8 mouse cellular contexts compared by ENCODE assay signal in genomic region chr7:3646188-3646587, GRCm38 (mm10). TPM values are rescaled to one million over a fixed set of nuclear protein-coding genes. Genes with fewer than 3 reads are reported as not detected.
DNase-seq lines count a peak whose midpoint lies in the region; ATAC-seq and TF ChIP-seq lines count a peak whose summit lies in the region.

No protein-coding gene starts in this region.

- dilution Hi-C loops in CH12.LX (cut with MboI; ENCODE audit: extremely low pct_ligation_motif_present, extremely low pct_unique_long_range_greater_than_20kb, low sequenced_read_pairs), result no loop called here

- H3K4me2 ChIP-seq in heart, embryonic 11.5 days, result peak overlapping the region; percentile 89
- H3K4me2 ChIP-seq in CH12.LX (ENCODE audit: insufficient read depth, low read depth, poor library complexity, severe bottlenecking), result peak overlapping the region; percentile 96
- peak overlapping the region; percentile 76 for H3K4me2 ChIP-seq in forebrain, embryonic 15.5 days (replicated peaks)
- H3K4me2 ChIP-seq in liver, embryonic 15.5 days, result peak overlapping the region; percentile 82

- H3K36me3 ChIP-seq in heart, embryonic 11.5 days (ENCODE audit: control insufficient read depth, insufficient read depth, low read length), result peaks cover 6% of the 10 kb centered on the region; the same call in 1 of the 2 replicates
- peaks cover 17 to 58% of the 10 kb centered on the region in 2 experiments for H3K36me3 ChIP-seq in CH12.LX (replicated peaks in 1 of 2; ENCODE audit: control insufficient read depth in 1 of 2, insufficient read depth in 1 of 2, low read length in 1 of 2)
- H3K36me3 ChIP-seq in forebrain, embryonic 15.5 days, result peaks cover 19% of the 10 kb centered on the region
- peaks cover 36% of the 10 kb centered on the region for H3K36me3 ChIP-seq in liver, embryonic 15.5 days (replicated peaks)

- peak overlapping the region; percentile 78 for H3K4me3 ChIP-seq in heart, embryonic 11.5 days (ENCODE audit: low read depth, low read length)
- H3K4me3 ChIP-seq in CH12.LX (replicated peaks in 1 of 3; ENCODE audit: low read depth in 2 of 3, low read length in 2 of 3, poor library complexity in 1 of 3), result peak overlapping the region; percentile 89 to 94 (median 93)
- peak overlapping the region; percentile 74 for H3K4me3 ChIP-seq in forebrain, embryonic 15.5 days
- H3K4me3 ChIP-seq in liver, embryonic 15.5 days (replicated peaks), result peak overlapping the region; percentile 100

- no peak for TF ChIP-seq RAD21 in CH12.LX (IDR thresholded peaks at IDR 0.05; ENCODE audit: low read depth, low read length)

- no peaks in the 10 kb centered on the region for H3K9me3 ChIP-seq in heart, embryonic 11.5 days (replicated peaks; ENCODE audit: control insufficient read depth, low read length)
- H3K9me3 ChIP-seq in CH12.LX (replicated peaks; ENCODE audit: low read length), result no peaks in the 10 kb centered on the region
- no peaks in the 10 kb centered on the region for H3K9me3 ChIP-seq in forebrain, embryonic 15.5 days
- no peaks in the 10 kb centered on the region for H3K9me3 ChIP-seq in liver, embryonic 15.5 days (replicated peaks)

- intact Hi-C loops in heart, postnatal 10 days (cut with DNase I), result loop anchor here (5.0 to 10.0 kb wide), 2 partner anchors 46 to 499 kb away; partner anchors contain the start of genes Mboat7 and Tsen34
- intact Hi-C loops in left cerebral cortex, postnatal 36 days (cut with DNase I), result loop anchor here (10.0 kb wide), 1 partner anchor 1439 kb away; the partner anchor contains the start of gene Epn1

- in situ Hi-C loops in CH12.LX (cut with MboI; ENCODE audit: low pct_ligation_motif_present, low pct_unique_long_range_greater_than_20kb, low sequenced_read_pairs), result no loop called here

- TF ChIP-seq EP300 in CH12.LX (IDR thresholded peaks at IDR 0.05; ENCODE audit: low read length), result no peak

- WGBS in heart, embryonic 11.5 days (ENCODE audit: insufficient replicate concordance), result 17% methylated on average over 9 of the region's 9 CpGs
- 20% methylated on average over 9 of the region's 9 CpGs for WGBS in forebrain, embryonic 15.5 days
- WGBS in liver, embryonic 15.5 days (ENCODE audit: insufficient replicate concordance), result 15% methylated on average over 9 of the region's 9 CpGs

- peaks cover 24% of the 10 kb centered on the region for H3K4me1 ChIP-seq in heart, embryonic 11.5 days (ENCODE audit: control insufficient read depth, insufficient read depth, low read length)
- H3K4me1 ChIP-seq in CH12.LX (ENCODE audit: control insufficient read depth in 1 of 2, insufficient read depth in 2 of 2), result peaks cover 13 to 43% of the 10 kb centered on the region in 2 experiments
- H3K4me1 ChIP-seq in forebrain, embryonic 15.5 days, result peaks cover 40% of the 10 kb centered on the region
- peaks cover 40% of the 10 kb centered on the region for H3K4me1 ChIP-seq in liver, embryonic 15.5 days (replicated peaks)

- no peak for TF ChIP-seq CTCF in CH12.LX (conservative IDR thresholded peaks at IDR 0.05 in 1 of 2, IDR thresholded peaks at IDR 0.05 in 1 of 2; ENCODE audit: low read depth in 2 of 2, low read length in 2 of 2)

- H3K27me3 ChIP-seq in heart, embryonic 11.5 days (ENCODE audit: control insufficient read depth, insufficient read depth, low read length), result no peaks in the 10 kb centered on the region
- no peaks in the 10 kb centered on the region for H3K27me3 ChIP-seq in CH12.LX (replicated peaks)
- no peaks in the 10 kb centered on the region for H3K27me3 ChIP-seq in forebrain, embryonic 15.5 days
- no peaks in the 10 kb centered on the region for H3K27me3 ChIP-seq in liver, embryonic 15.5 days

- DNase-seq in heart, postnatal 10 days, result no peak
- DNase-seq in CH12.LX (ENCODE audit: extremely low read depth), result no peak
- no peak for DNase-seq in left cerebral cortex, postnatal 36 days (ENCODE audit: low spot score in 2 of 2)
- DNase-seq in cerebellum, adult 11-12 months, result no peak
- no peak for DNase-seq in adrenal gland, postnatal 25 days

- peak overlapping the region; percentile 93 for H3K9ac ChIP-seq in heart, embryonic 11.5 days (ENCODE audit: low read depth, low read length)
- peak overlapping the region; percentile 98 for H3K9ac ChIP-seq in CH12.LX (ENCODE audit: insufficient read depth, low read depth)
- H3K9ac ChIP-seq in forebrain, embryonic 15.5 days (replicated peaks), result peak overlapping the region; percentile 93
- peak overlapping the region; percentile 100 for H3K9ac ChIP-seq in liver, embryonic 15.5 days

- no peak for ATAC-seq in heart, embryonic 11.5 days (replicated peaks; ENCODE audit: insufficient number of reproducible peaks, low FRiP score, low TSS enrichment)
- ATAC-seq in forebrain, embryonic 15.5 days (replicated peaks), result no peak
- no peak for ATAC-seq in liver, embryonic 15.5 days (ENCODE audit: insufficient read depth)

- no peak overlapping the region for H3K27ac ChIP-seq in heart, embryonic 11.5 days (ENCODE audit: low read depth, low read length)
- H3K27ac ChIP-seq in CH12.LX (ENCODE audit: insufficient read depth, low read depth), result 0 out of 2 replicates have a peak overlapping the region, but pooled peaks have one; percentile 78
- H3K27ac ChIP-seq in forebrain, embryonic 15.5 days (replicated peaks), result peak overlapping the region; percentile 98
- H3K27ac ChIP-seq in liver, embryonic 15.5 days (replicated peaks), result peak overlapping the region; percentile 97

- peaks cover 51% of the 10 kb centered on the region for H3K79me2 ChIP-seq in CH12.LX (replicated peaks; ENCODE audit: control insufficient read depth, extremely low read depth, insufficient read depth, poor library complexity, severe bottlenecking)

- TF ChIP-seq POLR2A in CH12.LX (IDR thresholded peaks at IDR 0.05; ENCODE audit: low read depth, low read length), result no peak

TF ChIP-seq in CH12.LX, 34 proteins besides CTCF, POLR2A, EP300 and RAD21:
- 0 out of 2 replicates have a peak, but pooled peaks have one; percentile 25 for TF ChIP-seq SIN3A (IDR thresholded peaks at IDR 0.05; ENCODE audit: low read length)
- peak; percentile 39; the same call in 1 of the 2 replicates for TF ChIP-seq MXI1 (IDR thresholded peaks at IDR 0.05; ENCODE audit: low read depth, low read length)
- TF ChIP-seq NELFE (IDR thresholded peaks at IDR 0.05; ENCODE audit: low read depth, low read length), result no peak

RNA-seq across cellular contexts. Expression of gene Cnot3, which starts 1.1 kb away (rescaled TPM):
- polyA plus RNA-seq in heart, embryonic 11.5 days (2014; fragmentation: Nextera tagmentation; extraction: Ambion mirVana), result 42.2 and 43.5 TPM in 2 replicates
- 10 to 100 TPM; 36.4 to 40.0 TPM for total RNA-seq in heart, postnatal 10 days (2021)
- total RNA-seq in CH12.LX (2012; rRNA removed) (20.9 and 21.1 TPM in 2 replicates), CH12.LX (2014; rRNA removed) (5.8 and 10.5 TPM in 2 replicates)
- polyA plus RNA-seq in CH12.LX (2012; ENCODE audit: insufficient read length, low read depth), result 68.3 and 76.9 TPM in 2 replicates
- 49.5 and 51.7 TPM in 2 replicates for polyA plus RNA-seq in forebrain, embryonic 15.5 days (2015; fragmentation: Nextera tagmentation; extraction: Ambion mirVana)
- polyA plus RNA-seq in liver, embryonic 15.5 days (2015; fragmentation: Nextera tagmentation; extraction: Ambion mirVana), result 17.7 and 23.1 TPM in 2 replicates
- total RNA-seq in left cerebral cortex, postnatal 36 days (2021), result 10 to 100 TPM; 48.1 to 58.9 TPM
- 71.6 and 75.9 TPM in 2 replicates for total RNA-seq in adrenal gland, postnatal 25 days (2021)

RNA-seq across cellular contexts. Expression of gene Prpf31, which starts 16.4 kb away (rescaled TPM):
- 67.6 and 78.3 TPM in 2 replicates for polyA plus RNA-seq in heart, embryonic 11.5 days (2014; fragmentation: Nextera tagmentation; extraction: Ambion mirVana)
- total RNA-seq in heart, postnatal 10 days (2021), result 10 to 100 TPM; 33.1 to 33.4 TPM
- total RNA-seq in CH12.LX (2012; rRNA removed), result 99.2 and 125 TPM in 2 replicates
- total RNA-seq in CH12.LX (2014; rRNA removed), result 117 and 119 TPM in 2 replicates
- 171 and 204 TPM in 2 replicates for polyA plus RNA-seq in CH12.LX (2012; ENCODE audit: insufficient read length, low read depth)
- 108 TPM in 2 replicates for polyA plus RNA-seq in forebrain, embryonic 15.5 days (2015; fragmentation: Nextera tagmentation; extraction: Ambion mirVana)
- polyA plus RNA-seq in liver, embryonic 15.5 days (2015; fragmentation: Nextera tagmentation; extraction: Ambion mirVana), result 47.0 and 49.1 TPM in 2 replicates
- total RNA-seq in left cerebral cortex, postnatal 36 days (2021), result 10 to 100 TPM; 49.8 to 51.9 TPM
- total RNA-seq in adrenal gland, postnatal 25 days (2021), result 42.0 and 46.4 TPM in 2 replicates

RNA-seq across cellular contexts. Expression of gene Tfpt, which starts 16.5 kb away (rescaled TPM):
- polyA plus RNA-seq in heart, embryonic 11.5 days (2014; fragmentation: Nextera tagmentation; extraction: Ambion mirVana), result 17.8 and 20.0 TPM in 2 replicates
- total RNA-seq in heart, postnatal 10 days (2021), result 10 to 100 TPM; 20.3 to 29.9 TPM
- total RNA-seq in CH12.LX (2012; rRNA removed), result 28.8 and 33.2 TPM in 2 replicates
- total RNA-seq in CH12.LX (2014; rRNA removed), result 15.1 and 15.9 TPM in 2 replicates
- polyA plus RNA-seq in CH12.LX (2012; ENCODE audit: insufficient read length, low read depth), result 38.6 and 44.0 TPM in 2 replicates
- polyA plus RNA-seq in forebrain, embryonic 15.5 days (2015; fragmentation: Nextera tagmentation; extraction: Ambion mirVana), result 33.8 and 37.4 TPM in 2 replicates
- 10.4 and 12.2 TPM in 2 replicates for polyA plus RNA-seq in liver, embryonic 15.5 days (2015; fragmentation: Nextera tagmentation; extraction: Ambion mirVana)
- 10 to 100 TPM; 39.7 to 47.8 TPM for total RNA-seq in left cerebral cortex, postnatal 36 days (2021)
- total RNA-seq in adrenal gland, postnatal 25 days (2021), result 22.8 and 24.4 TPM in 2 replicates

RNA-seq across cellular contexts. Expression of gene Leng1, which starts 19.5 kb away (rescaled TPM):
- polyA plus RNA-seq in heart, embryonic 11.5 days (2014; fragmentation: Nextera tagmentation; extraction: Ambion mirVana), result 16.3 and 16.6 TPM in 2 replicates
- total RNA-seq in heart, postnatal 10 days (2021), result 10 to 100 TPM in 1 of 2 experiments, 1 to 10 TPM in 1; 6.7 to 10.4 TPM
- total RNA-seq in CH12.LX (2012; rRNA removed) (6.7 and 8.1 TPM in 2 replicates), CH12.LX (2014; rRNA removed) (5.4 and 5.8 TPM in 2 replicates)
- polyA plus RNA-seq in CH12.LX (2012; ENCODE audit: insufficient read length, low read depth), result 8.5 and 9.9 TPM in 2 replicates
- 15.7 and 16.5 TPM in 2 replicates for polyA plus RNA-seq in forebrain, embryonic 15.5 days (2015; fragmentation: Nextera tagmentation; extraction: Ambion mirVana)
- 5.9 and 6.6 TPM in 2 replicates for polyA plus RNA-seq in liver, embryonic 15.5 days (2015; fragmentation: Nextera tagmentation; extraction: Ambion mirVana)
- total RNA-seq in left cerebral cortex, postnatal 36 days (2021), result 1 to 10 TPM; 6.7 to 6.8 TPM
- total RNA-seq in adrenal gland, postnatal 25 days (2021), result 16.2 and 17.1 TPM in 2 replicates

RNA-seq across cellular contexts. Expression of gene Ndufa3, which starts 29.0 kb away (rescaled TPM):
- polyA plus RNA-seq in heart, embryonic 11.5 days (2014; fragmentation: Nextera tagmentation; extraction: Ambion mirVana), result 621 and 642 TPM in 2 replicates
- 1,000 to 10,000 TPM; 1,653 to 1,740 TPM for total RNA-seq in heart, postnatal 10 days (2021)
- total RNA-seq in CH12.LX (2012; rRNA removed), result 261 and 292 TPM in 2 replicates
- total RNA-seq in CH12.LX (2014; rRNA removed), result 50.6 and 58.9 TPM in 2 replicates
- 297 and 307 TPM in 2 replicates for polyA plus RNA-seq in CH12.LX (2012; ENCODE audit: insufficient read length, low read depth)
- polyA plus RNA-seq in forebrain, embryonic 15.5 days (2015; fragmentation: Nextera tagmentation; extraction: Ambion mirVana), result 378 and 431 TPM in 2 replicates
- polyA plus RNA-seq in liver, embryonic 15.5 days (2015; fragmentation: Nextera tagmentation; extraction: Ambion mirVana), result 269 and 276 TPM in 2 replicates
- total RNA-seq in left cerebral cortex, postnatal 36 days (2021), result 100 to 1,000 TPM; 483 to 557 TPM
- 484 and 641 TPM in 2 replicates for total RNA-seq in adrenal gland, postnatal 25 days (2021)
